Mouse (Mus musculus) forebrain, embryonic 16.5 days (tissue): Measurements from ENCODE around the gene Ifi203. TPM values are rescaled to one million over a fixed set of nuclear protein-coding genes. Genes with fewer than 3 reads are reported as not detected.
"Not testable (repeated sequence)": the region's sequence is repeated elsewhere in the genome, so short reads cannot be mapped to it uniquely, and the experiment has no call there.

Experiments used
- ATAC-seq: fragments of 200-750 bp; cut with Nextera tagmentation; 2 replicates; pipeline ENCODE4 v1.8.0; 2017; ENCODE audit warnings: mild to moderate bottlenecking, moderate library complexity
- H3K27ac ChIP-seq: fragments of 300-500 bp; sonication (generic); 2 replicates; pipeline ENCODE4 v1.5.1; 2014; ENCODE audit warnings: low read length, control low read depth
- H3K27me3 ChIP-seq: fragments of 300-500 bp; sonication (generic); replicated peaks from 2 replicates; pipeline ENCODE4 v1.6.1; 2014; ENCODE audit warnings: low read length; ENCODE audit not compliant: control insufficient read depth, insufficient read depth
- H3K36me3 ChIP-seq: fragments of 300-500 bp; sonication (generic); 2 replicates; pipeline ENCODE4 v1.6.1; 2014; ENCODE audit not compliant: control insufficient read depth, insufficient read depth
- H3K4me1 ChIP-seq: fragments of 300-500 bp; sonication (generic); replicated peaks from 2 replicates; pipeline ENCODE4 v1.6.1; 2014; ENCODE audit warnings: low read length; ENCODE audit not compliant: control insufficient read depth, insufficient read depth
- H3K4me2 ChIP-seq: fragments of 300-500 bp; sonication (generic); 2 replicates; pipeline ENCODE4 v1.6.1; 2014; ENCODE audit warnings: mild to moderate bottlenecking, low read length, control low read depth
- H3K4me3 ChIP-seq: fragments of 300-500 bp; sonication (generic); replicated peaks from 2 replicates; pipeline ENCODE4 v1.5.1; 2014; ENCODE audit warnings: mild to moderate bottlenecking, low read length, control low read depth
- H3K9ac ChIP-seq: fragments of 300-500 bp; sonication (generic); replicated peaks from 2 replicates; pipeline ENCODE4 v1.6.1; 2014; ENCODE audit warnings: low read depth, low read length, control low read depth
- H3K9me3 ChIP-seq: fragments of 300-500 bp; sonication (generic); 2 replicates; pipeline ENCODE4 v1.6.1; 2016; ENCODE audit warnings: low read length; ENCODE audit not compliant: control insufficient read depth
- WGBS: fragments of 180-500 bp; shearing (Covaris S2); extraction: QIAGEN DNeasy Blood & Tissue Kit; methylation state at CpG from one replicate; pipeline ENCODE4 v1.1.7; 2014; 5-methylcytosine and 5-hydroxymethylcytosine counted together
- polyA plus RNA-seq: library from polyadenylated mRNA; unstranded; fragments of >200 nt; fragmentation: Nextera tagmentation; extraction: Ambion mirVana; gene quantifications from 2 replicates; pipeline ENCODE4 v1.2.1, GENCODE M21; 2015

The Ifi203 gene
- polyA plus RNA-seq, 1 experiment from 2014 or later: 1.5 TPM

DNA sequence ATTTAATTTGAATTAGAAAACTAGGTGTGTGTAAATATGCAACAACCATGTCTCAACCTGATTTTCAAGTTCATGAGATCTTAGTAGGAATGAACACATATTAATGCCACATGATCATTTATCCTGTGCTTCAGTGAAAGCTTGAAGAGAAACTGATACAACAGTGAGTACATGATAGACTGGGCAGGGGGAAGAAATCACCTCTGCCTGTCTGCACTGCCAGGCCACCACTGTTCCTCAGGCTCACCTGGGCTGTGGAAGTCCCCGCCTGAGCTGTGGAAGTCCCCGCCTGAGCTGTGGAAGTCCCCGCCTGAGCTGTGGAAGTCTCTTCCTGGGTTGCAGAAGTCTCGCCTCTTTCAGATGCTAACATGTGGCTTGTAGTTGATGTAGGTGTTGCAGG, 36.6 kb downstream of the Ifi203 start:
- not testable (repeated sequence) for H3K4me3 ChIP-seq, ATAC-seq, H3K9me3 ChIP-seq, H3K27ac ChIP-seq, H3K9ac ChIP-seq, H3K36me3 ChIP-seq, H3K27me3 ChIP-seq, H3K4me1 ChIP-seq, H3K4me2 ChIP-seq
- 84% methylated on average over 3 of the region's 4 CpGs for WGBS

DNA sequence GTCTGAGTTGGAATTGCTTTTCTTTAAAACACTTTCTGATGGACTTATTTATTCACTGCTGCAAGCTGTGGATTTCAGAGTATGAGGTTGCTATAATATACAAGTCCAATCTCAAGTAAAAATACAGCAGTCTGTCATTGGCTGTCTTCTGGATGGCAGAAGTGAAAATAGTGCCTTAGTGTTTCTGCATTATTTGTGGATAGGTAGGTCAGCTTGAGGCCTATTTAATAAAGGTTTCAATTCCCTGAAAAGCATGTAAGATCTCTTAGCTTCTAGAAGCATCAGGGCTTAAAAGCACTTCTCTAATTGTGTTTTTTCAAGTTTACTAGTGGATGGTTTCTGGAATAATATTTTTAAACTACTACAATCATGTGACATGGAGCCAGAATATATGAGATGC, 52.7 kb downstream of the Ifi203 start:
- not testable (repeated sequence) for ATAC-seq, H3K4me3 ChIP-seq, H3K4me1 ChIP-seq, H3K27me3 ChIP-seq, H3K36me3 ChIP-seq, H3K9me3 ChIP-seq, H3K27ac ChIP-seq, H3K9ac ChIP-seq, H3K4me2 ChIP-seq

DNA sequence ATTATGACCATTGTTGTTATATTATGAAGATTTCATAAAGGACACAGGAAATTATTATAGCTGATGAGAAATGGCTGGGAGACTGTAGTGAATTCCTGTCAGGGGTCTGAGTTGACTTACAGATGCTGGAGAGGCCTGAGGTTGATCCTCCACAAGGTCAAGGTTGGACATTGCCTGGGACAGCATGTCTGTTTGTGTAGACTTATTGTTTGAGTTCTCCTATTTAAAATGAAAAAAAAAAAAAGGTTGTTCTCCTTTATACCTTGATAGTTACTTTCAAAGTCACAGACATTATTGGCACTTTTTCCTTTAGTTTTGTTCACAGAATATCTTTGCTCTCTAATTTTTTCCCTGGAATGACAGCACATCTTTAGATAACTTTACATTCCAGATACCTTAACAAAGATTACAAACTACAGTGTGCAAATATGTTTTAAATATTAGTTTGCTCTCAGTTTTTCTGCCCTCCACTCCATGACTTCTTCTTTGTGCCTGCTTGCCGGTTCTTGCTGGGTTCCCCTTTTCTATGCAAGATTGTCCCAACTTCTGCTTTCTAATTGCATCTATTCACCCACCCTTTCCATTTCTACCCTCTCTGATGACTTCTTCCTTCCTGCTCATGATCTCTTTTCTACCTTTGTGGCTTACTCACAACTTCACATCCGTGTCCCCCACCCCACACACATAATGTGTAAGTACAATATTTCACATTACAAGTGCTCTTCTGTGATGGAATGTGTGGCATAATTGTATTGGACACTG, 55.3 kb downstream of the Ifi203 start:
- H3K27ac ChIP-seq, H3K36me3 ChIP-seq, H3K9ac ChIP-seq, H3K9me3 ChIP-seq, ATAC-seq, H3K4me3 ChIP-seq, H3K27me3 ChIP-seq, H3K4me1 ChIP-seq, H3K4me2 ChIP-seq: not testable (repeated sequence)
- WGBS: 86% methylated on average over 1 of the region's 2 CpGs

DNA sequence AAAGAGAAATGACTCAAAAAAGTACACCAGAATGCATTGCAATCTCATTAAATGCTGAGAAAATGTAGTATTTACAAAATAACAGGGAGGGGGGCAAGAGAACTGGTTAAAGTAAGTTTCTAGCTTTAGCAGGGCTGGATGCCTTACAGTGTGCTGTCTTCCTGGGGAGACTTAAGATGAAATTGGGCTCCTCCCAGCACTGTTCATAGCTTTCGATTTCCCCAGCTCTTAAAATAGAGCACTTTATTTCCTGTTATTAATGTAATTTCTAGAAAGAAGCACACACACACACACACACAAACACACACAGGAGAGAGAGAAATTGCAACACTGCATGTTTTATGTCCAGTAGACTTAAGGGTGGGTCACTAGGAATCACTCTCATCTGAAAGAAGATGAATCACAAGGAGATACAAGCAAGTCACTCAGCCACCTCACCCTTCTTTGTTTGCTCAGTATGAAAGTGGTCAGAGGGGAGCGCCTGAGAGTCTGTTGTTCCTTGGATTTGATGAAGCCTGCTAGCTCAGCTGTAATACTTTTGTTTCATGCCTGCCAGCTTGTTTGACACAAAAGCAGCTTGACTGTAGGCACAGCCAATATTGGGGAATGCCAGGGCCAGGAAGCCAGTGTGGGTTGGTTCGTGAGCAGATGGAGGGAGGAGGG, 62.3 kb downstream of the Ifi203 start:
- 43% methylated on average over 3 of the region's 3 CpGs for WGBS
- H3K4me1 ChIP-seq, H3K4me2 ChIP-seq, H3K9ac ChIP-seq, H3K9me3 ChIP-seq, H3K36me3 ChIP-seq, H3K4me3 ChIP-seq, H3K27ac ChIP-seq, H3K27me3 ChIP-seq: not testable (repeated sequence)
- peak; percentile 96 for ATAC-seq

DNA sequence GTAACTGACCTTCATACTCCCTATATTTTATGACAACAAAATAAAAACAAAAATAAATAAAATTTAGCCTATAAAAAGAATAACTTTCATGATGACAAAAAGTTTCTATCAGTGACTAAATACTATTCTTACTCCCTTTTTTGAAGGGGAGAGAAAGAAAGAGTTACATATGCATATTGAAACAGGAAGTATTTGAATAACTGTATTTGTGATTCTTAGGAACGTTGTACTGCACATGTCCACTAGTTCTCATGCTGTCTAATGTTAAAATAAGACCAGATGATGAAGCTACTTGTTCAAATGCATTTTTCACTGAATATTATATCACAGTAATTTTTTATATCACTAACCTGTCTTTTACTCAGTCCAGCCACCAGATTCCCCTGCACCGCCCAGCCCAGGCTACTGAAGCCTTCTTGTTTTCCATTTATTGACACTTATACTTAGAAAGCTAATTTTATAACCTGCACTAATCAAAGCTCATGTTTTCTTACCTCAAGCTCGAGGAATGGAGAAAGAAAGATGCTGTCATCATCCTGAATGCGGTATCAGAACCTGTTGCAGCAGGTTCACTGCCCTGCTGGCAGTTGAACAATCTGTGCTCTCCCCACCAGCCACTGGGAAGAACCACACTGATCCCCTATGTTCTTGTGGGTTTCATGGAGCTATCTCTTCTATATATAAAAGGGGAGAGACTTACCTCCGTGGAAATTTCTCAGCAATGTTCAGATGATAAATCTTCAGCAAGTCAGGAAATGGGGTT, 63.1 kb downstream of the Ifi203 start:
- not testable (repeated sequence) for H3K9me3 ChIP-seq, H3K9ac ChIP-seq, H3K27ac ChIP-seq, ATAC-seq, H3K4me2 ChIP-seq, H3K27me3 ChIP-seq, H3K36me3 ChIP-seq, H3K4me1 ChIP-seq, H3K4me3 ChIP-seq
- 78% methylated on average over 5 of the region's 5 CpGs for WGBS

DNA sequence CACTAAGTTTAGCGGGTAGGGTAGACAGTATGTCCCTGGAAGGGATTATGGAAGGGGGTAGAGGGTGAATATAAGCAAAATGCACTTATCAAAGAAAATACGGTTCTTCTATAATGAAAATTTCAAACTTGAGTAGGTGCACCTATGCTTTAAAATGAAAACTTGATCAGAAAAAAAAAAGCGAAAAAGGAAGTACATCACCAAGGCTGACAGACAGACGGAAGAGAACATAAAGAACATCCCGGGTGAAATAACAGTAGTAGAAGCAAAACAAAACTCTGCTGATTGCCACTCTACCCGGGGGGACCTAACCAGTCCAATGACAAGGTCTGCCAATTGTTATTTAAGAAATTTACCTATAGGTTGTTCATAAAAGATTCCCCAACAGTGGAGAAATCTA, 64.2 kb downstream of the Ifi203 start:
- not testable (repeated sequence) for H3K4me2 ChIP-seq, H3K4me3 ChIP-seq, ATAC-seq, H3K36me3 ChIP-seq, H3K27me3 ChIP-seq, H3K9ac ChIP-seq, H3K9me3 ChIP-seq, H3K27ac ChIP-seq, H3K4me1 ChIP-seq
- WGBS: 88% methylated on average over 6 of the region's 6 CpGs

DNA sequence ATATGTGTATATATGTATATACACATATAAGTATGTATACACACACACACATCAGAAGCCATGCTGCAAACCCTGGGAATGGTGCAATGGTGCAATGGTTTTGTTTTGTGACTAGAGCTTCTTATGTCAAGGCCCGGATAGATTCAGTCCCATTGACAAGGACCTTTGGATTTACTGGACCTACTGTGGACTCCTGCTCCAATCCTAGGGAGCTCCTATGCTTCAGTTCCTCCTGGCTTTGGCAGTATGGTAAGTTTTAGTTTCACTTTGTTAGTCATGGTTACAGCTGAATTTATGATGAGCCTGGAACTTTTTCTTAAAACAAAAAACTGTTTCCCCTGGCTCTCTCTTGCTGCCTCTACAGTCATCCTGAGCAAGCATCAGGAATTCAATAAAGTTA, 65.3 kb downstream of the Ifi203 start:
- not testable (repeated sequence) for H3K9ac ChIP-seq, H3K27ac ChIP-seq, ATAC-seq, H3K4me1 ChIP-seq, H3K4me3 ChIP-seq, H3K9me3 ChIP-seq, H3K27me3 ChIP-seq, H3K36me3 ChIP-seq, H3K4me2 ChIP-seq
- WGBS: 78% methylated on average over 1 of the region's 1 CpGs

Other genes with a start within 250 kb of the Ifi203 start
- gene Ifi207, start 200.9 kb downstream of the Ifi203 start, polyA plus RNA-seq: 0.11 and 0.39 TPM in 2 replicates
- 0.24 and 0.70 TPM in 2 replicates for gene Ifi204, start 175.7 kb downstream of the Ifi203 start, polyA plus RNA-seq
- gene Ifi211, start 29.6 kb downstream of the Ifi203 start, polyA plus RNA-seq: 0.24 and 0.37 TPM in 2 replicates
- 3.1 and 4.6 TPM in 2 replicates for gene Mndal, start 181 bp downstream of the Ifi203 start, polyA plus RNA-seq
- not detected in 2 replicates for gene Ifi202b, start 40.1 kb upstream of the Ifi203 start, polyA plus RNA-seq
- not detected in 2 replicates for gene Ifi205, start 89.1 kb upstream of the Ifi203 start, polyA plus RNA-seq
- not detected in 2 replicates for gene Olfr433, start 98.0 kb upstream of the Ifi203 start, polyA plus RNA-seq
- not detected in 2 replicates for gene Olfr432, start 106.5 kb upstream of the Ifi203 start, polyA plus RNA-seq
- not detected in 2 replicates for gene Olfr430, start 123.9 kb upstream of the Ifi203 start, polyA plus RNA-seq
- not detected in 2 replicates for gene Olfr429, start 141.7 kb upstream of the Ifi203 start, polyA plus RNA-seq
- not detected in 2 replicates for gene Olfr427, start 154.2 kb upstream of the Ifi203 start, polyA plus RNA-seq
- gene Olfr231, start 178.5 kb upstream of the Ifi203 start, polyA plus RNA-seq: not detected in 2 replicates
- gene Olfr424, start 188.8 kb upstream of the Ifi203 start, polyA plus RNA-seq: not detected in 2 replicates
- not detected in 2 replicates for gene Olfr420, start 213.0 kb upstream of the Ifi203 start, polyA plus RNA-seq
- gene Spta1, start 230.1 kb upstream of the Ifi203 start, polyA plus RNA-seq: 0.13 and 0.16 TPM in 2 replicates